Mouse (Mus musculus) C2C12 (cell line): ENCODE data around the gene A830018L16Rik. TPM values are rescaled to one million over a fixed set of nuclear protein-coding genes. Genes with fewer than 3 reads are reported as not detected.

Experiments
- H3K27me3 ChIP-seq: one replicate; pipeline ENCODE4 v1.6.1; 2011; ENCODE audit not compliant: control insufficient read depth, insufficient read depth, insufficient read length
- H3K36me3 ChIP-seq: one replicate; pipeline ENCODE4 v1.6.1; 2011; ENCODE audit not compliant: control insufficient read depth, insufficient read depth
- H3K4me3 ChIP-seq: one replicate; pipeline ENCODE4 v1.5.1; 2011; ENCODE audit warnings: mild to moderate bottlenecking, control low read depth; ENCODE audit not compliant: poor library complexity, insufficient read depth, severe bottlenecking
- H3K79me2 ChIP-seq: one replicate; pipeline ENCODE4 v1.6.1; 2011; ENCODE audit not compliant: control insufficient read depth, insufficient read depth
- H3K79me3 ChIP-seq: one replicate; pipeline ENCODE4 v1.6.1; 2011; ENCODE audit warnings: low read depth, control low read depth
- H3ac ChIP-seq: one replicate; pipeline ENCODE3; 2011; ENCODE audit warnings: low read depth; ENCODE audit not compliant: control insufficient read depth, insufficient read length
- CEBPB ChIP-seq: IDR thresholded peaks from one replicate; pipeline ENCODE4 v1.6.1; 2011; ENCODE audit warnings: low read depth, mild to moderate bottlenecking, control low read depth, moderate library complexity
- CTCF ChIP-seq: IDR thresholded peaks from one replicate; pipeline ENCODE4 v1.5.1; 2011; ENCODE audit not compliant: control insufficient read depth, insufficient read depth, insufficient read length
- FOSL1 ChIP-seq: IDR thresholded peaks from one replicate; pipeline ENCODE4 v1.8.0; 2011; ENCODE audit warnings: mild to moderate bottlenecking, low read length; ENCODE audit not compliant: poor library complexity, insufficient read depth, severe bottlenecking
- MAX ChIP-seq: IDR thresholded peaks from one replicate; pipeline ENCODE4 v1.6.1; 2011; ENCODE audit warnings: mild to moderate bottlenecking, control low read depth
- MYOD1 ChIP-seq: IDR thresholded peaks from one replicate; pipeline ENCODE4 v1.6.1; 2011; ENCODE audit warnings: low read depth; ENCODE audit not compliant: control insufficient read depth, insufficient read length
- MYOG ChIP-seq: IDR thresholded peaks from one replicate; pipeline ENCODE4 v1.6.1; 2011; ENCODE audit not compliant: control insufficient read depth, insufficient read length; ENCODE audit errors: extremely low read depth
- USF1 ChIP-seq: IDR thresholded peaks from one replicate; pipeline ENCODE4 v1.6.1; 2011; ENCODE audit warnings: low read depth, mild to moderate bottlenecking, control low read depth, moderate library complexity
- polyA plus RNA-seq: library from polyadenylated mRNA; unstranded; fragments of >200 nt; fragmentation: generic; extraction: Trizol; gene quantifications from one replicate; pipeline ENCODE4 v1.2.1, GENCODE M21; 2012; ENCODE audit warnings: missing spikeins

The A830018L16Rik gene
- polyA plus RNA-seq, 1 experiment = not detected

GRCm38 (mm10) chr1:11881706-11882105, 467.8 kb downstream of the A830018L16Rik start:
- Histone ChIP-seq H3K4me3 (no peak overlapping the region), H3ac (no peak overlapping the region), H3K79me2 (no peaks in the 10 kb centered on the region), H3K79me3 (no peaks in the 10 kb centered on the region), H3K27me3 (no peaks in the 10 kb centered on the region), H3K36me3 (no peaks in the 10 kb centered on the region)
- TF ChIP-seq FOSL1 (no peak), MYOG (no peak), USF1 (no peak), MAX (no peak), CEBPB (no peak), CTCF (no peak), MYOD1 (no peak)

- H3K36me3 ChIP-seq = no peaks in the 10 kb centered on the region
- no peaks in the 10 kb centered on the region for H3K79me3 ChIP-seq
- H3K27me3 ChIP-seq = no peaks in the 10 kb centered on the region
- H3K4me3 ChIP-seq = no peak overlapping the region
- no peaks in the 10 kb centered on the region for H3K79me2 ChIP-seq
- no peak for TF ChIP-seq CEBPB
- no peak for TF ChIP-seq MAX
- TF ChIP-seq CTCF = no peak
- no peak for TF ChIP-seq MYOD1
- no peak for TF ChIP-seq MYOG
- no peak for TF ChIP-seq FOSL1
- no peak for TF ChIP-seq USF1
- H3ac ChIP-seq = no peak overlapping the region
These were observed 481.8 kb downstream of the A830018L16Rik start for GRCm38 (mm10) chr1:11895715-11896114.

GRCm38 (mm10) chr1:11915873-11916272, 502.0 kb downstream of the A830018L16Rik start:
- Histone ChIP-seq H3ac (no peak overlapping the region), H3K36me3 (no peaks in the 10 kb centered on the region), H3K27me3 (no peaks in the 10 kb centered on the region), H3K4me3 (no peak overlapping the region), H3K79me2 (no peaks in the 10 kb centered on the region), H3K79me3 (no peaks in the 10 kb centered on the region)
- TF ChIP-seq CTCF = no peak
- TF ChIP-seq USF1 = no peak
- no peak for TF ChIP-seq FOSL1
- TF ChIP-seq MYOG = no peak
- TF ChIP-seq CEBPB = no peak
- no peak for TF ChIP-seq MYOD1
- TF ChIP-seq MAX = no peak

GRCm38 (mm10) chr1:11936984-11937383, 523.1 kb downstream of the A830018L16Rik start:
- H3K4me3 ChIP-seq = no peak overlapping the region
- H3K27me3 ChIP-seq = no peaks in the 10 kb centered on the region
- no peaks in the 10 kb centered on the region for H3K79me2 ChIP-seq
- H3ac ChIP-seq = no peak overlapping the region
- no peaks in the 10 kb centered on the region for H3K79me3 ChIP-seq
- TF ChIP-seq CEBPB (no peak), MAX (no peak), USF1 (no peak), MYOG (no peak), CTCF (no peak), FOSL1 (no peak), MYOD1 (no peak)
- H3K36me3 ChIP-seq = no peaks in the 10 kb centered on the region

GRCm38 (mm10) chr1:11959421-11960206, 545.7 kb downstream of the A830018L16Rik start:
- H3ac ChIP-seq = no peak overlapping the region
- TF ChIP-seq CTCF = no peak
- no peaks in the 10 kb centered on the region for H3K36me3 ChIP-seq
- H3K27me3 ChIP-seq = no peaks in the 10 kb centered on the region
- no peaks in the 10 kb centered on the region for H3K79me2 ChIP-seq
- no peak overlapping the region for H3K4me3 ChIP-seq
- no peaks in the 10 kb centered on the region for H3K79me3 ChIP-seq

DNA sequence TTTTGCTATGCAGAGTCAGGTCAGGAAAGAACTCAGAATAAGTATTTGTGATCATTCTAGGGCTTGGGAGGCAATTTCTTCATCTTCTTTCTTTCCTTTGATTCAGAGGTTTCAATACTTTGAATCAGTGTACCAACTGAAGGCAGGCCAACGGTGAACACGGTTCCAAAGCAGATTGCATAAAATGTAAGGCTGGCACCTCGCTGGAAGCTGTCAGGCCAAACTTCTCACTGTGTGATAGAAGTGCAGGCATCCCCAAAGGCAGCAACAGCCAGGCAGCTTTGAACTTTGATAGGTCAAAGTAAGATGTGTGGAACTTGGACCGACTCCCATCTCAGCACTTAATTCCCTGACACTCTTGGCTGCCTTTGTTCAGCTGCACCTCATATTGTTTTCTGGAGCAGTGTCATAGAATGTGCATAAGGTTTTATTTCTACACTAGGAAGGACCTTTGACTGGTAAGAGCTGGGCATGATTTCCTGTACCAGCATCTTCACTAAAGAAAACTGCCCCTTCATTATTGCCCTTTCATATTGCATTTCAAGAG, 568.8 kb downstream of the A830018L16Rik start:
- Histone ChIP-seq H3K27me3 (no peaks in the 10 kb centered on the region), H3K36me3 (no peaks in the 10 kb centered on the region), H3ac (no peak overlapping the region), H3K79me2 (no peaks in the 10 kb centered on the region), H3K4me3 (no peak overlapping the region), H3K79me3 (no peaks in the 10 kb centered on the region)
- TF ChIP-seq USF1 (no peak), MAX (no peak)
